Mouse (Mus musculus): ENCODE measurements around the gene Fev. TPM values are rescaled to one million over a fixed set of nuclear protein-coding genes. Genes with fewer than 3 reads are reported as not detected.

Fev gene
- total RNA-seq (2014; fragmentation: Nextera tagmentation) (not detected in 2 replicates), total RNA-seq (2017) (not detected in 2 replicates)

DNA sequence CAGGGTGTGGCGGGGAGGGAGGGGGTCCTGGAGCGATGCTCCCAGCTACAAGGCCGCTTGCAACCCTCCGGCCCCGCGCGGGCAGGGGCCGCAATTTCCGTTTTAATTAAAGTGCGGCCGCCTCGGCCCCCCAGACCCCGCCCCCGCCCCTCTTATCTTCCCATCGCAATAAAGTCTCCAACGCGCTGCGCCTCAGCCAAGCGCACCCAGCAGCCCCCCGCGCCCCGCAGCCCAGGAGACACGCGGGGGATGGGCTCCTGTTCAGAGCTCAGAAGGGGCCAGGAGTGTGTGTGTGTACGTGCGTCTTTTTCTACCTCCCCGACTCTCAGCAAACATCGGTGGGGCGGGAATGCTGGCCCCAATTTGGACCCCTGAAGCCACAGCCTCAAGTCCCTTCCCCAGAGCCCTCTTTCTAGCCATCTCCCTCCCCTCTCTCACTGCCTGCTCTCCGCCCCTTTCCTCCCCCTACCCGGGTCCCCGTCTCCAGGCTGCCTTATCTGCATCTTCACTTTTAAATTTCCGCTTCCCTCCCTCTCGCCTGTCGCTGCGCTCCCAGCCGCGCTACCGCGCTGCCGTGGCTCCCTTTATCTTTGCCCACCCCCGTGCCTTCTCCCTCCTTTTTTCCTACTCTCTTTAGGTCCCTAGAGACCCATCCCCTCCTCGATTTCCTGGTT lies at the start of gene Fev:
TSS of gene Fev (minus strand) at position 51 of the 674 bp plus-strand sequence.
- no peak for ATAC-seq (replicated peaks; ENCODE audit: poor library complexity, severe bottlenecking)

DNA sequence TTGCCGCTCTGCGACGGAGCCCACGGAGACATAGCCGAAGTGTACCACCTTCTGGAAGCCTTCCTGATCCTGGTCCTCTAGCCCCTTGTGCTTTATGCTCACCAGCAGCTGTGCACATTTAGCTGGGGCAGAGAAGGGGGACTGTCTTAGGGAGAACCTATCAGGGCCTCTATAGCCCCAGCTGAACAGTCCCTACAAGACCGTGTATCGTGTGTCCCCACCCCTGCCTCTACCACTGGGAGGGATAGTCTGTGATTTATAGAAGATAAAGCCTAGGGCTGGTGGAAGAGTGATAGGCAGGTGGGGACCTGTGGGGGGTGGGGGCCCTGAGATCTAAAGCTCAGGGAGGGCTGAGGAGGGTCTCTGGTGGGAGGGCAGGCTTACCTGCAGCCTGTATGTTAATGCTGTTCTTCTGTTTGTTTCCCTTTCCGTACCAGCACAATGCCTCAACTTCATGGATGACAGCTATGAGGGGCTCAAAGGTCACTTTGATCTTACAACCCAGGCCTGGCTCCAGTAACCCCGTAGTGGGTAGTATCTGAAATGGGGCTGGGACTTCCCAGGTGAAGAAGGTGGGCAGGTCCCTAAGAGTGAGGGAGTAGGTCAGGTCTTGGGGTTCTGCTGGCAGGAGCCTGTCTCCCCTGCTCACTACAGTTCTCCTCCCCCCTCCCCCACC lies 42.5 kb upstream of the Fev start:
- ATAC-seq (replicated peaks; ENCODE audit: poor library complexity, severe bottlenecking), result no peak

DNA sequence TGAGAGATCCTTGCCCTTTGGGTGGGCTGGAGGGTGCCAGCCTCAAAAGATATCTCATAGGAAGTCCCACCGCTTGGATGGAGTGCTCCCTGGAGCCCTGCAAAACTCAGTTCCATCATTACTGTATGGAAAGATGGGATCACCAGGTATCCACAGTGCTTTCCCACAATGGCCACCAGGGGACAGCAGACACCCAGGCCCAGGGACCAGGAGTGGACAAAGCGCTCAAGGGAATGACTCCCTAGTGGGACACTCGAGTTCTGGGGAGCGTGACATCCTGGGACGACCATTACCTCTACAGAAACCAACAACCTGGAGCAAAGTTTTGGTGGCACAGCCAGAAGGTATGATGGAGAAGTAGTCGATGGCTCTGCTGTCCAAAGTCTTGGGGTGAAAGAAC lies 41.5 kb upstream of the Fev start:
- ATAC-seq (replicated peaks; ENCODE audit: poor library complexity, severe bottlenecking), result 0 out of 2 replicates have a peak, but pooled peaks have one; percentile 46

DNA sequence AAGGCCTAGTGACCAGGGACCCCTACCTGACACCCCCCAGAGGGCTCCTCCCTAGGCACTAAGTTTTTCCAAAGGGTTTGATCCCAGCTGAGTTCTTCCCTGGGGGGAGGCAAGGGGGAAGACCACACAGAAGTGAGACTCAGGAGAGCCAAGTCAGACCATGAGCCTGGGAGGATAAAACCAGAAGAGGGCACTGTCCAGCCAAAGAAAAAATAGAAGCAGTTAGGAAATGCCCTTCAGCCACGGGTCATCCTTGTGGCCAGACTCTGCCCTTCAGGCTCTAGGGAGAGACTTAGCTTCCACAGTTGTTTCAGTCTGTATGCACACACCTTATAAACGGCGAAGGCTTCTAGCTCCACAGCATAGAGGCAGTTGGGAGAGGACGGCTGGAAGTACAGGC lies 39.2 kb upstream of the Fev start:
- no peak for ATAC-seq (replicated peaks; ENCODE audit: poor library complexity, severe bottlenecking)

DNA sequence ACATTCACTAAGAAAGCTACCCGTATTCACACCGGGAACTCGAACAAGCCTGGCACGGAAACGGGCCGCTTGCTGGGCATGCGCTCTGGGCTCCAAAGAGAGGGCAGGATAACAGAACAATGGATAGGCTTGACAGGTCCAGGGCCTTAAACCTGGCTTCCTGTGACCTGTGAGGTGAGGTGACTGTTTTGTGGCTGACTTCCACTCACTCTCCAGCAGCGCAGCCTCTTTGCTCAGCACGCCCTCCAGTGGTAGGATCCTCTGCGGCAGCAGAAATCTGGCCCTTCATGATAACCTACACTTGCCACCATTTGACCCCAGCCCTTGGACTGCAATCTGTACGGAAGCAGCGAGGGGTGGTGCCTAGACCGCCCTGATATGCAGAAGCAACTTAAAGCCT lies 30.5 kb upstream of the Fev start:
- ATAC-seq (replicated peaks; ENCODE audit: poor library complexity, severe bottlenecking), result no peak

DNA sequence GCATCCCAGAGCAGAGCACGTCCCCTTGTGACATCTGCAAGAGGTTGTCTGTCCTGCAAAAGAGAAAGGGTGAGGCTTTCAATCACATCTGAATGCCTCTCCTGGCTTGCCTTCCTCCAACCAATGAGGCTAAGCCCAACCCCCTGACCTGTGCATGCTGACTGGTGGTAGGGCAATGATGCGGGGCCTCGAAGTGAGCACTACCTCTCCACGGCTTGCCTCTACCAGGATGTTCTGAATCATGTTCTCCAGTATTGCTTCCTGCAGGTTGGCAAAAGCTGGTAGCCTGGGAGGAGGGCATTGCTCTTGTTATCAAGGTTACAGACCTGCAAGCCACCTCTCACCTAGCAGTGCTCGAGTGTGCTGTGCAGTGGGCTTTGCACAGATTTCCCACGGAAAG lies 17.0 kb upstream of the Fev start:
- no peak for ATAC-seq (replicated peaks; ENCODE audit: poor library complexity, severe bottlenecking)

DNA sequence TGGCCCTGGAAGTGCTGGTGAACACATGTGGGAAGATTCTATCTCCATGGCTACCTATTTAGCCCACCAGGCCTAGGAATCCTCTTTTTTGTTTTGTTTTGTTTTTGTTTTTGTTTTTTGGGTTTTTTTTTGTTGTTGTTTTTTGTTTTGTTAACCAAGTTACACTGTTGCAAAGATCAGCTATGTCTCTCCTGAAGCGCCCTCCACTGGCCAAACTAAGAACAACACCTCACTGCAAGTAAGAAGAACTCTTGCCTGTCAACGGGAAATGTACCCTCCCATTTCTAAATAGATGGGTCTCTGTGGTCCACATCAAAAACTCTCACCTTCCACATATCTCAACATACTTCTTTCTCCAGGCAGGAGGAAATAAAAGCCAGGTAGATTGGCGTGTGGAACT lies 16.5 kb upstream of the Fev start:
- ATAC-seq (replicated peaks; ENCODE audit: poor library complexity, severe bottlenecking), result no peak; the same call in 1 of the 2 replicates

DNA sequence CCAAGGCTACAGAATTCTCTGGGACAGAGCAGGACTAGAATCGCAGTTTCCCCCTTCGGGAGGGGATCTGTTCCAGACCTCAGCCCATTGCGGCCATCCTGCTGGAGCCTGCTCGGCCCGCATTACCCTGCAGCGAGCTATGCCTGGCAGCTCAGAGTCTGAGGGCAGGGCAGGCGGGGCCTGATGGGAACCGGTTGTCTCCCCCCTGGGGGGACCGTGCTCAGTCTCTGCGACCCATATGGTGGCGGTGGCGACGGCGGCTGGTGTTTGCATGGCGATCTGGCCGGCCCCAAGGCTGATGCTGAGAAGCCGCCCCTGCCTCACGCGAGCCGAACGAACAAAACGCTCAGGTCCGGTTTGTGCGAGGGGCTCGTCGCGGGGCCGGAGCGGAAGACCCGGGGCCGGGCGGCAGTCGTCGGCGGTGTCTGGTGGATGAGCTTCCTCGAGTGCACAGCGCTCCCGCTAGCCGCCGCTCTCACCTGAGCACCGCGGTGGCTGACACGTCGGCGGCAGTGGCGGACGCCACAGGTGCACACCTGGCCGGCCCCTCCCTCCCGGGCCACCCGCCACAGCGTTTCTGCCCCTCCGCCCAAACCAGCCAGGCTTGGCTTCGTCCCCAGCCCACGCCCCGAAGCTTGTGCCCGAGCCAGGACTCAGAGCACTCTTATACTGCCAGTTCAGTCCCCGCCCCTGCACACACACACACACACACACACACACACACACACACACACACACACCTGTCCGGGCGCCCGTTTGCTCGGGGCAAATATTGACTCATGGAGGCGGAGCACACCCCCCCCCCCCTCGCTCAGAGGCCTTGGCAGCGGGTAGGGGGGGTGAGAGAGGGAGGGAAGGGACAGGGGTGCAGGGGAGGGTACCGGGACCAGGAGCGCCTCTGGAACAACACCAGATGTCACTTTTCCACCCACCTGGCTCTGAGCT lies 15.4 kb upstream of the Fev start:
- peak; percentile 20; the same call in 1 of the 2 replicates for ATAC-seq (replicated peaks; ENCODE audit: poor library complexity, severe bottlenecking)

DNA sequence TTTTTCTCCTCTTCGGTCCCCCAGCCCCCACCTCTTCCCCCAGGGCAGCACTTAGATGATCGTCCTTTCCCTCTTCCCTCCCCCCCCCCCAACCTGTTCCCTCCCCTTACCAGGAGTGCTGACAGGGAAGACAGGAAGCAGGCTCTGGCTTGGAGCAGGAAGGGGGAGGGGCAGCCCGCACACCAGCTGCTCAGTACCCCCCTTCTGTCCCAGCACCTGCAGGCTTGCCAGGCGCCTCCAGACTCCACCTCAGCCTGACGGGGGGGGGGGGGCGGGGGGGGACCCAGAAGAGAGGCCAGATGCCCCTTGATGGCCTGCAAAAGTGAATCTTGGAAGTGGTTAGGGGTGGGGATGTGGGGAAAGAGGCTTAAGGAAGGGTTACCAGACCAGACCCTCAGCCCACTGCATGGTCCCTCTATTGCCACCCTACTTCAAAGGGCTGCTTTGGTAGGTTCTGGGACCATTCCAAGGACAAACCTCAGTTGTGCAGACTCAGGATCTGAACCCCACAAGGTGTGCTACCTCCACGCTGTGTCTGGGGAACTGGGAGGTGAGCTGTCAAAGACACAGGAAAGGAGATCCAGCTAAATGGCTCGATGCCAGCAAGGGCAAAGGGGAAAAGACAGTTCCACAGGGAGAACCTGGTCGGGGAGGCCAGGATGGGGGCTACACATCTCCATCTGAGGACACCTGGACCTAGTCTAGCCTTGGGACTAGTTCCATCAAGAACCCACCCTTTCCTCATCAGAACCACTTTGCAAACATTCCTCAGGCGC lies 13.6 kb upstream of the Fev start:
- no peak for ATAC-seq (replicated peaks; ENCODE audit: poor library complexity, severe bottlenecking)

DNA sequence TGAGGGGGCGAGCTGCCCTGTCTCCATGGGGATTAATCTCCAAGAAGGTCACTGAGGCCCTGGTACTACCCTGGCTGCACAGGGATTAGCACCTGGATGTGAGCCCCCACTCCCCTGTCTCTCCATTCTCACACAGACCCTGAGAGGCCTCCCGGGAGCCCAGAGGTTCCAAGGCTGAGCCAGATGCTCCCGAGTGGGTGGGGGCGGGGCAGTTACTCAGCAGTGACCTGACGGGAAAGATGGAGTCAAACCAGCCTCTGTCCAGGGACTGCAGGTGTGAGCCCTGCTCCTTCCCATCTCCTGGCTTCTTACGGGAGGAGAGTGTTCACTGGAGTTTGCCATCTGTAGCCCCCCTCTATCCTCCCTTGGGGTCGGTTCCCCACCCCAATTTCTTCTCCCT lies 12.8 kb upstream of the Fev start:
- ATAC-seq (replicated peaks; ENCODE audit: poor library complexity, severe bottlenecking), result no peak

DNA sequence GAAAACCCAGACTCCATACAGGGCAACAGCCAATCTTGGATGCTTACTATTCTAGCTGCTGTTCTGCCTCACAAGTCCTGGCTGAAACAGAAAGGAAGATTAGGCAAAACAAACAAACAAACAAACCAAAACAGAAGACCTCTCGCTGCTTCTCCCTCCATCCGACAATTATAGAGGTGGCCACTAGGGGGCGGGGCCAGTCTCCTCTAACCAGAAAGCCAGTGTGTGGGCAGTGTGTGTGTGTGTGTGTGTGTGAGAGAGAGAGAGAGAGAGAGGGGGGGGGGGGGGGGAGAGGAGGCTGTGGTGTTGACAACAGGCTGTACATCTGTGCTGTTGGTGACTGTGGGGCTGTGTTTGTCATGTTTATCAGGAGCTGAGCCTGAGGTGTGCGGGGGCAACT lies 9.7 kb upstream of the Fev start:
- ATAC-seq (replicated peaks; ENCODE audit: poor library complexity, severe bottlenecking), result peak; percentile 50

DNA sequence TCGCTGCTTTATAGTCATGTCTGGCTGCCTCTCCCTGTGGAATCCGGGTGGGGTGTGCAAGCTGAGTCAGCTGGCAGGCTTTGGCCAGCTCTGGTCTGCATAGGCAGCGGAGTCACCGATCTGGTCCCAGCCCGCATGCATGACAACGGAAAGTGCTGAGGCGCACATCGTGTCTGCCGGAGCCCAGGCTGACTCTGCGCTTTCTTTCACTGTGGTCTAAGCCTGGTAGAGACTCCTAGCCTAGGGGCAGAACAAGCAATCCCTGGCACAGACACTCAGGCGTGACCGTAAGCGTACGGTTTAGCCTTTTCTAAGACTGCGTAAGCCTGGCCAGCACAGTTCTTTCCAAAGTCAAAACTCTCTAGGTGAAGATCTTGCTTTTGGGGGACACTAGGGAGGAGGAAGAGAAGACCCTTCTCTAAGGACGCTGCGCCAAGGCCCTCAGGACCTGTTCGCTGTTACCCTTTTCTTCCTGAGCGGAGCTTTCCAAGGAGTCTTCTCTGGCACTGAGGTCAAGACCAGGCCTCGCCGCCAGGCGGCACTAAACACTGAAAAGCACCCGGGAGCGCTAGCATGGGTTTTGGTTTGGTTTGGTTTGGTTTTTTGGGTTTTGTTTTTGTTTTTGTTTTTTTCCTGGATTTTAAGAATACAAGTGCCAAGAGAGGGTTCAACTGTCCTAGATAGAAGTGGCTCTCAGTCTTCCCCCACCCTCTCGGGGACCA lies 8.1 kb upstream of the Fev start, which contains the start of gene Cryba2:
TSS of gene Cryba2 (minus strand) at position 10 of the 722 bp plus-strand sequence.
- ATAC-seq (replicated peaks; ENCODE audit: poor library complexity, severe bottlenecking), result peak; percentile 48; the same call in 1 of the 2 replicates

DNA sequence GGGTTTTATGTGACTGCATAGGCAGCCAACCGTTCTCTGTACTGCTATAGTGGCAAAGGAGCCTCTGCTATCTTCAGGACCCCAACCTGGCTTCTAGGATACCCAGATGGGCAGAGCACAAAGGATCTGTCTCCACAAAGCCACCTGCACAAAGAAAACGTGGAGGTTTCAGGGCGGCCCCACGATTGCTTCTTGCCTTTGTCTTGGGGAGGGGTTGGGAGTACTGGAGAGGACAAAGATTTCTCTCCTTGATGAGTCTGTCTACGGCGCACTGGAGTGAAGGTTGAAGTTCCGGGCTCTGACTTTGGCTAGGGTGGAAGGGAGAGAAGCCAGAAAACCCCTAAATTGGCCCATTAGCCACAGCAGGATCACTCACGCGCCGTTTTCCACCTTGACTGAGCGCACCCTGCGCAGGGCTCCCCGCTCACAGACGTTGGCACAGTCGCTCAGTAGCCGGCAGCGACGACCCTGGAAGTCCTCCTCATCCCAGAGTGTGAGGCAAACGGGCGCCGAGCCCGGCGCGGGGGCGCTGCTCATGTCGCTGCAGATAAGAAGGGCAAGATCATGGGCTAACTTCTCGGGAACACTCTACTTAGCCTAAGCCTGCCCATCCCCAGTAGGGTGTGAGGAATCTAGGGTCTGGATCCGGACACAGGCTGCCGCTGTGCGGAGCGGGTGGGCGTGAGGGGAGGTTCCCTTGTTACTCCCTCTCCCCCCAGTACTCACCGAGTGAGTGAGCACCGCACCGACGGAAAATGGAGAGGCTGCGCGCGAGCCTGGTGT lies 7.3 kb upstream of the Fev start:
- ATAC-seq (replicated peaks; ENCODE audit: poor library complexity, severe bottlenecking), result no peak

DNA sequence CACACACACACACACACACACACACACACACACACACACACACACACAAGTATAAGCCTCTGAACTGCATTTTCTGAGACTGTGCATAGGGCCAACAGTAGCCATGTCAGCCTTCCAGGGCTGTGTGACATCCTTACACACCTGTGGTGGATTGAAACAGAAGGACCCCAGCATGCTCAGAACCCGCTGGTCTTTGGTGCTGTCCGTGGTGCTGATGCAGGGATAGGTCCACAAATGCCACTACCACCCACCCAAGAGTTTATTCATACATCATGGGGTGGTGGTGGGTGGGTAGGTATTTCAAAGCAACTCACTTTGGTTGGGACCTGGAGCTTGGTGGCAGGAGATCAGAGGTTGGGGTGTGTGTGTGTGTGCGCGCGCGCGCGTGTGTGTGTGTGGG lies 6.3 kb upstream of the Fev start:
- ATAC-seq (replicated peaks; ENCODE audit: poor library complexity, severe bottlenecking), result peak; percentile 63

DNA sequence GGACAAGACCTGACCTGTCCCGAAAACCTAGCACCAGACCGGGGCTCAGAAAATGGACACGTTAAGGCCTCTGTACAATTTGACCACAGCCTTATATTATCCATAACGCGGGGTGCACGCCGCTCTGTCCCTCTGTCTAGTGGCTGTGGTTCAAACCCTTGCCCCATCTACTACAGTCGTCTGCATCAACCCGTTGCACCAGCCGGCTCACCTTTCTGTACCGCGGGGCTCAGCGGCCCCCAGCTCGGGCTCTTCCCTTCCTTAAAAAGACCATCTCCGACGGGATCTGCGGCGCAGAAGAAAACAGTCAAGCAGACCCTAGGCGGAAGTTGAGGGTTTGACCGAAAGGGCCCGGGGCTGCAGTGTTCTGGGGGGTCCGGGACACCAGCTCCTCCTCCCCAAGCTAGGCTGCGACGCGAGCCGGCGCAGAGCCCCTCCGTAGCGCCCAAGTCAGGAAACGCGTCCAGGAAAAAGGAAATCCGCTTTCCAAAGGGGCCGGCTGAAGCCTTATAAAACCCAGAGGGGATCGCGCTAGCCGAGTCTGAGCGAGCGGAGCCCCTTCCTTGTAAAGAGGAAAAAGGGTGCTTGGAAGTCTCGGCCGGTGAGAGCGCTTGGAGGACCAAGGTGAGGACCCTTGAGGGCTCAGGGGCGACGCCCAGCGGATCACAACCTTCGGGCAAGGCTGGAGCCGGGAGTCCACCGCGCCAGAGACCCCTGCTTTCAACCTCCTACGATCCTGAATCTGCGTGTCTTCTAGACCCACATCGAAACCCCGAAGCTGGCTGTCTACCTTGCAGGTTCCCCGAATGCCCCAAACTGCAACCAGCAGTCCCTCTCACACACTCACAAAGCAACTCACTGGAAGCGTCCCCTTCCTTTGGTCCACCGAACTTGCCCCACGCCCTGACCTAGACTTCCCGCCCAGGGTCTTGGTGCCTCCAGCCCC lies 750 bp downstream of the Fev start:
- ATAC-seq (replicated peaks; ENCODE audit: poor library complexity, severe bottlenecking), result no peak

DNA sequence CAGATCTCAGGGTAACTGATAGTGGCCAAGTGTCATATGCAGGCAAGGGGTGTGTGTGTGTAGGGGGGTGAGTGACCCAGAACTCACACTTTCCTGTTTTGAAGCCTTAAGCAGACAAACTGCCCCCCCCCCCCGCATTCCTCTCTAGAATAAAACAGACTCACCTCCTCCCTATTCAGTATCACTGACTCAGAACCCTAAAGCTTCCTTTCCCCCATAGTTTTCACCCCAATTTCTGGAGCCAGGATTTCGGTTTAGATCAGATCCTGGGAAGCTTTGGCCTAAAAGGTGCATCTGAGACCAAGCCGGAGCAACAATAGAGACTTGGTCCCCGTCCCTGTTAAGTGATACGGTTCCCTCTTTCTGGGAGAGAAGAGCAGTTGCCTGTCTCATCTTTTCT lies 1.8 kb downstream of the Fev start:
- ATAC-seq (replicated peaks; ENCODE audit: poor library complexity, severe bottlenecking), result no peak

DNA sequence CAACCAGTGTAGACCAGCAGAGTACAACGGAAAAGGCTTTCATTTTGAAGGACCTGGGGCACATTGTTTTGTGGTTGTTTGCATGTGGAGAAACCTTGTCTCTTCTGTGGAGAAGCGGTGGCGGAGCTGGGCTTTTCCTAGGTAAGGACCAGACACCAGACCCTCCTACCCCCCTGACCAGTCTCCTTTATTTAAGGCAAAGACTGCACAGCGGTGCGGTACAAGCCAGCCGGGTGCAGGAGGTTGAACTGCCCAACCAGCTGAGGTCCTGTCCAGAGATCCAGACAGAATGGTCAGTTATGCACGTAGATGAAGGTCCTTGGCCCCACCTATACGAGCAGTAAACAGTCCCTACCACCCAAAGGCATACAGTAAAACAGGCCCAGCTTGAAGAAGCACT lies 2.4 kb downstream of the Fev start:
- no peak for ATAC-seq (replicated peaks; ENCODE audit: poor library complexity, severe bottlenecking)

Data from granulocyte monocyte progenitor cell, adult 5-6 weeks (primary cell).